Mouse (Mus musculus): Measurements from ENCODE around the gene Rusc1. TPM values are rescaled to one million over a fixed set of nuclear protein-coding genes. Genes with fewer than 3 reads are reported as not detected.

Gene Rusc1
- polyA plus RNA-seq, 1 experiment from 2014 or later: 19.7 TPM

DNA sequence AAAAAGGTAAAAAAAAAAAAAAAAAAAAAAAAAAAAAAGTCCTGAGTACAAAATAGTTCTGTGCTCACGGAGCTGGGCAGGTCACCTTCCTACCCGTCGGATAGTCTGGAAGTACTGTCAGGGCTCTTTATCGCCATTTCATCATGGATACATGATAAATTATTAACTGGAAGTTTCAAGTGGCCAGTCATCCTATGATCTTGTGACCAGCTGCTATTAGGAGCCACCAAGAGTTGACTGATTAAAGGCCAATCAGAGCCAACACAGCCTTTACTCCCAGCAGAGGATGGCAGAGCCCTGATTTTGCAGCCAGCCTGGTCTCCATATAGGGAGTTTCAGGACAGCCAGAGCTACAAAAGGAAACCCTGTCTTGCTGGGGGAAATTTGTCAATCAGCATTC lies 19.9 kb upstream of the Rusc1 start:
- Histone ChIP-seq H3K9ac (no peak overlapping the region), H3K9me3 (replicated peaks) (no peaks in the 10 kb centered on the region), H3K4me1 (peaks cover 5% of the 10 kb centered on the region), H3K36me3 (no peaks in the 10 kb centered on the region), H3K4me2 (no peak overlapping the region), H3K4me3 (replicated peaks) (no peak overlapping the region), H3K27ac (peak overlapping the region; percentile 46; the same call in 1 of the 2 replicates), H3K27me3 (no peaks in the 10 kb centered on the region)
- 0 out of 2 replicates have a peak, but pooled peaks have one; percentile 43 for ATAC-seq (replicated peaks; ENCODE audit: low FRiP score)
- WGBS: 63% methylated on average over 4 of the region's 4 CpGs

- Histone ChIP-seq H3K9me3 (replicated peaks) (no peaks in the 10 kb centered on the region), H3K36me3 (no peaks in the 10 kb centered on the region), H3K4me1 (peaks cover 5% of the 10 kb centered on the region), H3K9ac (no peak overlapping the region), H3K27ac (no peak overlapping the region), H3K4me2 (no peak overlapping the region), H3K4me3 (replicated peaks) (no peak overlapping the region), H3K27me3 (no peaks in the 10 kb centered on the region)
- WGBS: 54% methylated on average over 1 of the region's 1 CpGs
- ATAC-seq (replicated peaks; ENCODE audit: low FRiP score): no peak
Observed at GRCm38 (mm10) chr3:89108146-89108545, 15.0 kb upstream of the Rusc1 start.

DNA sequence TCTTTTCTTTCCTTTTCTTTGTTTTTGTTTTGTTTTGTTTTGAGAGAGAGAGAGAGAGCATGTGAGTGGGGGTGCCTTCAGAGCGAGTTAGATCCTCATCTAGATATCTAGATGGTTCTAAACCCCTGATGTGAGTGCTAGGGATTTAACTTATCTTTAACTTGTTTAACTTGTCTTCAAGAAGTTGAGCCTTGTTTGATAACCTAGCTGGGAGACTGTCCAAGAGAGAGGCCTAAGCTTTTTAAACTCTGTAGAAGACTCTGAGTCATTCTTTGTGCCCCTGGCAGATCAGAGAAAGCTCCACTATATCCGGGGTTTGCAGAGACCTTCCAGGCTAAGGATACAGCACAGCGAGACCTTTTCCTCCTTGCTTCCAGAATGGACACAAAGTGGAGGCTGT lies 14.4 kb upstream of the Rusc1 start:
- no peak overlapping the region for H3K9ac ChIP-seq
- H3K4me1 ChIP-seq: peaks cover 7% of the 10 kb centered on the region
- H3K4me2 ChIP-seq: no peak overlapping the region
- ATAC-seq (replicated peaks; ENCODE audit: low FRiP score): no peak
- 70% methylated on average over 3 of the region's 3 CpGs for WGBS
- no peak overlapping the region for H3K4me3 ChIP-seq (replicated peaks)
- H3K27ac ChIP-seq: no peak overlapping the region
- H3K27me3 ChIP-seq: no peaks in the 10 kb centered on the region
- H3K9me3 ChIP-seq (replicated peaks): no peaks in the 10 kb centered on the region
- no peaks in the 10 kb centered on the region for H3K36me3 ChIP-seq

DNA sequence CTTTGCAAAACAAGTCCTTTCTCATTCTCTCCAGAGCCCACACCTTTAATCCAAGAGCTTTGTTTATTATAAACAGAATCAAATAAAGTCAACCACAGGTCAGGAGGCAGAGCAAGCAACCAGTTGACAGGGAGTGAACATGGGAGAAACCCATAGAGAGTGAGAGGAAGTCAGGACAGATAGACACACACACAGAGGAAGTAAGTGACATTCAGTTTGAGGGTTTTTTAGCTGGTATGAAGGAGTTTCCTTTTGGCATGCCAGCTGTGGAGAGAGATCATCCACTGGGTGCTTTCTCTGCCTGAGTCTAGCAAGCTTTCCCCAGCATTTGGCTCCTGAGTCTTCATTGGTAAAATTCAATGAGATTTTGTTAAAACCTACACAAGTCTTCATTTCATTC lies 13.8 kb upstream of the Rusc1 start:
- H3K27me3 ChIP-seq: no peaks in the 10 kb centered on the region
- H3K9me3 ChIP-seq (replicated peaks): no peaks in the 10 kb centered on the region
- no peak overlapping the region for H3K9ac ChIP-seq
- no peak overlapping the region for H3K4me3 ChIP-seq (replicated peaks)
- no peaks in the 10 kb centered on the region for H3K36me3 ChIP-seq
- H3K4me2 ChIP-seq: no peak overlapping the region
- H3K27ac ChIP-seq: no peak overlapping the region
- no peak for ATAC-seq (replicated peaks; ENCODE audit: low FRiP score)
- H3K4me1 ChIP-seq: peaks cover 12% of the 10 kb centered on the region

- H3K27me3 ChIP-seq: no peaks in the 10 kb centered on the region
- ATAC-seq (replicated peaks; ENCODE audit: low FRiP score): no peak
- 62% methylated on average over 4 of the region's 4 CpGs for WGBS
Observed at GRCm38 (mm10) chr3:89103291-89103595, 10.1 kb upstream of the Rusc1 start.

DNA sequence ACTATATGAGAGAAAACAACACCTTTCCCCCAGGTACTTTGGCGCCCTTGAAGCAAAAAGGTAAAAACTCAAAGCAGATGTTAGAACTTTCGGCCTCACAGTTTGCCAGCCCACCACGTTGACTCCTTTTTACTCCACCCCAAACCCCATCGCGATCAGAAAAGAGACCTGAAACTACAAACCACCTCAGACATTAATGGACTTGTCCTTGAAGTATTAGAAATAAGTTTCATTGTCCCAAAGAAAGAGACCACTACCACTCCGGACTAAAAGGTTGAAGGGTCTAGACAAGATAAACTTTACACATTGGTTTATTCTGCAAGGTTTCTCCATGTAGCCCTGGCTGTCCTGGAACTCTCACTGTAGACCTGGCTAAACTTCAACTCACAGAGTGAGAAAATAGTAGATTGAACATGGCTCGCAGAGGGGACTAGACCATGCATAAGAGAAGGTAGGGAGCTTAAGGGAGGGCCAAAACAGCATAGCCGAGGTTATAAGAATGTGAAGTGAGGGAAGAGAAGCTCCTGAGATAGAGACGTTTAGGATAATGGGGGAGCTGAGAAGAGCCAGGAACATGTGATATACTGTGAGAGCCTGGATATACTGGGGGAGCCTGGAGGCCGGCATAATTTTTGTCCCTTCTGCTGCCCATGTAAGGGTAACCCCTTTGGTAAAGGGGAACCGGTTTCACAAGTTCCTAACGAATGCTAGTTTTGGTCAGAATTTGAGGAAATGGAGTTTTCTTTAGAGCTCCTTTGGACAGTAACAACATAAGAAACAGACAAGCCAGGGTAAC lies 9.6 kb upstream of the Rusc1 start:
- peak overlapping the region; percentile 70 for H3K27ac ChIP-seq
- no peak for ATAC-seq (replicated peaks; ENCODE audit: low FRiP score)
- peaks cover 32% of the 10 kb centered on the region for H3K4me1 ChIP-seq
- 60% methylated on average over 12 of the region's 12 CpGs for WGBS
- no peak overlapping the region for H3K9ac ChIP-seq
- H3K27me3 ChIP-seq: no peaks in the 10 kb centered on the region
- peak overlapping the region; percentile 76 for H3K4me3 ChIP-seq (replicated peaks)
- H3K36me3 ChIP-seq: peaks cover 23% of the 10 kb centered on the region
- H3K9me3 ChIP-seq (replicated peaks): no peaks in the 10 kb centered on the region
- H3K4me2 ChIP-seq: peak overlapping the region; percentile 84

More at GRCm38 (mm10) chr3:89103291-89103595, 10.1 kb upstream of the Rusc1 start:
- no peak overlapping the region for H3K9ac ChIP-seq
- H3K4me3 ChIP-seq (replicated peaks): no peak overlapping the region
- H3K36me3 ChIP-seq: peaks cover 17% of the 10 kb centered on the region
- H3K9me3 ChIP-seq (replicated peaks): no peaks in the 10 kb centered on the region
- peak overlapping the region; percentile 70 for H3K27ac ChIP-seq
- H3K4me2 ChIP-seq: 0 out of 2 replicates have a peak overlapping the region, but pooled peaks have one; percentile 5
- peaks cover 32% of the 10 kb centered on the region for H3K4me1 ChIP-seq

GRCm38 (mm10) chr3:89101812-89102494 lies 8.8 kb upstream of the Rusc1 start, which contains the start of gene Fdps:
Gene Fdps (minus strand): TSS chr3:89101959.
- Histone ChIP-seq H3K4me1 (peaks cover 32% of the 10 kb centered on the region), H3K36me3 (peaks cover 30% of the 10 kb centered on the region), H3K27me3 (no peaks in the 10 kb centered on the region), H3K27ac (peak within 1 kb of the TSS; percentile 70), H3K4me2 (peak within 1 kb of the TSS; percentile 84), H3K9me3 (replicated peaks) (no peaks in the 10 kb centered on the region), H3K4me3 (replicated peaks) (peak within 1 kb of the TSS; percentile 76), H3K9ac (peak within 1 kb of the TSS; percentile 64)
- under 1% methylated on average over 26 of the region's 26 CpGs for WGBS
- ATAC-seq (replicated peaks; ENCODE audit: low FRiP score): peak; percentile 99

DNA sequence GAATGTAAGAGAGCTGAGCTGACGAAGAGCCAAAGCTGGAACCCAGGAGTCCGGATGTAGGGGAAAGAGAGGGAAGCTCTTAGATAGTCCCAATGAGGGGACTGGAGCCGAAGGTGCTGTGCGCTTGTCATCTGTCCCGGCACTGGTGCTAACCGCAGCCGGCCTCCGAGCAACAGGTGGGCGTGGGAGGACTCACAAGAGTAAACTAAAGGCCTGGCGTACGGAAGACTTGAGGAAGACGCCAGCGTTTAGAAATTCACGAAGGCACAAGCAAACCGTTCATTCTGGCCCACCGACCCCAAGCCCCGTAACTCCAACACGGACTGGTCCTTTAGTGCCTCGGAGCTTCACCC lies 8.3 kb upstream of the Rusc1 start:
- H3K4me3 ChIP-seq (replicated peaks): peak overlapping the region; percentile 76
- peak overlapping the region; percentile 84 for H3K4me2 ChIP-seq
- H3K4me1 ChIP-seq: peaks cover 32% of the 10 kb centered on the region
- ATAC-seq (replicated peaks; ENCODE audit: low FRiP score): peak; percentile 27
- peaks cover 35% of the 10 kb centered on the region for H3K36me3 ChIP-seq
- no peaks in the 10 kb centered on the region for H3K9me3 ChIP-seq (replicated peaks)
- WGBS: under 1% methylated on average over 19 of the region's 19 CpGs
- H3K27me3 ChIP-seq: no peaks in the 10 kb centered on the region
- H3K27ac ChIP-seq: peak overlapping the region; percentile 59
- peak overlapping the region; percentile 64 for H3K9ac ChIP-seq

DNA sequence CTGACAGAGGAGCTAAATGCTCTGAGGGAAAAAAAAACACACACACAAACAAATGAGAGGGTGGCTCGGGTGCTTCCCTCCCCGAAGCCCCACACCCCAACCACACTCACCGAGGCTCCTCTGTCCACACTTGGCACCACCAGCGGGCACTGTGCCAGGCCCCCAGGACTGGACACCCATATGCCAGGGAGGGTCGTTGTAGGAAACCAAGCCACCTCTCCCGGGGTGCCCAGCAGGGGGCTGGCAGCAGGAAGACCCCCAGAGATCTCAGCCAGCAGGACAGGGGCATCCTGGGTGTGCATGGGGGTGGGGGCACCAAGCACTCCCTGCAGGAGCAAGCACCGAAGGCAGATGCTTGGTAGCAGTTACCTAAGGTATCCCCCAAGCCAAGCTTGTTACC lies 7.7 kb upstream of the Rusc1 start, which contains the start of gene Gm43738:
Gm43738 (minus strand) TSS at position 289 of the 400 bp plus-strand sequence.
- peak within 1 kb of the TSS; percentile 64 for H3K9ac ChIP-seq

DNA sequence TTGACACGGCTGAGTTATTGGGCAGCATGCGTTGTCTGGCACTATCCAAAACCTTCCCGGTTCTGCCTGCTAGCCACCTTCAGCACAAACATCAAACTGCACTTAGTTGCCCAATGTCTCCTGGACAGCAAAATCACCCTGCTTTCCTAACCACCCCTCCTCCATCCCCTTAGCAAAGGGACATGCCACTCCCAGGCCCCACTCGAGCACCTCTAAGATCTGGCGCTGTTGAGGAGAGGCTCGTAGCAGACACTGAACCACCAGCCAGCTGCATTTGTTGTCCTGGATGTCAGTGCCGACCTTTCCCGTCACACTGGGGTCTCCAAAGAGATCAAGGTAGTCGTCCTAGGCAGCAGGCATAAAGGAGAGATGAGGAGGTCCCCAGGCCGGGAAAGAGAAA lies 910 bp upstream of the Rusc1 start:
- WGBS: 77% methylated on average over 10 of the region's 10 CpGs
- ATAC-seq (replicated peaks; ENCODE audit: low FRiP score): no peak
- Histone ChIP-seq H3K36me3 (peaks cover 51% of the 10 kb centered on the region), H3K4me1 (peaks cover 46% of the 10 kb centered on the region), H3K9ac (no peak overlapping the region), H3K4me2 (peak overlapping the region; percentile 100), H3K27ac (0 out of 2 replicates have a peak overlapping the region, but pooled peaks have one; percentile 2), H3K4me3 (replicated peaks) (no peak overlapping the region), H3K9me3 (replicated peaks) (no peaks in the 10 kb centered on the region), H3K27me3 (peaks cover 20% of the 10 kb centered on the region)

More for the DNA sequence above, 7.7 kb upstream of the Rusc1 start, which contains the start of gene Gm43738:
- H3K4me2 ChIP-seq: peak within 1 kb of the TSS; percentile 84
- H3K9me3 ChIP-seq (replicated peaks): no peaks in the 10 kb centered on the region
- H3K27me3 ChIP-seq: no peaks in the 10 kb centered on the region
- peak within 1 kb of the TSS; percentile 76 for H3K4me3 ChIP-seq (replicated peaks)
- peaks cover 41% of the 10 kb centered on the region for H3K36me3 ChIP-seq
- H3K27ac ChIP-seq: peak within 1 kb of the TSS; percentile 59
- H3K4me1 ChIP-seq: peaks cover 32% of the 10 kb centered on the region
- no peak for ATAC-seq (replicated peaks; ENCODE audit: low FRiP score)
- WGBS: 44% methylated on average over 7 of the region's 7 CpGs

- Histone ChIP-seq H3K9ac (peak overlapping the region; percentile 11), H3K36me3 (peaks cover 37% of the 10 kb centered on the region), H3K4me1 (peaks cover 58% of the 10 kb centered on the region), H3K27ac (no peak overlapping the region), H3K27me3 (peaks cover 20% of the 10 kb centered on the region), H3K4me3 (replicated peaks) (peak overlapping the region; percentile 69), H3K9me3 (replicated peaks) (no peaks in the 10 kb centered on the region), H3K4me2 (peak overlapping the region; percentile 100)
- ATAC-seq (replicated peaks; ENCODE audit: low FRiP score): no peak
- 20% methylated on average over 11 of the region's 11 CpGs for WGBS
Observed at GRCm38 (mm10) chr3:89092509-89093090, 511 bp downstream of the Rusc1 start.

All from kidney, embryonic 15.5 days (tissue).